Mouse (Mus musculus): Measurements from ENCODE around the gene Tmem269. TPM values are rescaled to one million over a fixed set of nuclear protein-coding genes. Genes with fewer than 3 reads are reported as not detected.

Tmem269 gene
- polyA plus RNA-seq, 1 experiment = not detected

GRCm38 (mm10) chr4:119242571-119242970 is 24.6 kb upstream of the Tmem269 start:
- TF ChIP-seq TAL1 (IDR thresholded peaks at IDR 0.05; ENCODE audit: low read length) (no peak), GATA1 (IDR thresholded peaks at IDR 0.05; ENCODE audit: low read length) (no peak)
- H3K27me3 ChIP-seq (ENCODE audit: control insufficient read depth) = no peaks in the 10 kb centered on the region
- peaks cover 25% of the 10 kb centered on the region for H3K4me1 ChIP-seq (ENCODE audit: control insufficient read depth)
- no peaks in the 10 kb centered on the region for H3K9me3 ChIP-seq (ENCODE audit: control insufficient read depth, low read length)
- H3K4me3 ChIP-seq (replicated peaks) = no peak overlapping the region
- peaks cover 34% of the 10 kb centered on the region for H3K36me3 ChIP-seq (ENCODE audit: control insufficient read depth)

- no peak for TF ChIP-seq TAL1 (IDR thresholded peaks at IDR 0.05; ENCODE audit: low read length)
- no peak overlapping the region for H3K4me3 ChIP-seq (replicated peaks)
- H3K4me1 ChIP-seq (ENCODE audit: control insufficient read depth) = peaks cover 25% of the 10 kb centered on the region
- no peaks in the 10 kb centered on the region for H3K9me3 ChIP-seq (ENCODE audit: control insufficient read depth, low read length)
- H3K27me3 ChIP-seq (ENCODE audit: control insufficient read depth) = no peaks in the 10 kb centered on the region
- H3K36me3 ChIP-seq (ENCODE audit: control insufficient read depth) = peaks cover 36% of the 10 kb centered on the region
Observed at GRCm38 (mm10) chr4:119241664-119242063, 23.6 kb upstream of the Tmem269 start.

GRCm38 (mm10) chr4:119239181-119239682 is 21.2 kb upstream of the Tmem269 start:
- Histone ChIP-seq H3K36me3 (ENCODE audit: control insufficient read depth) (peaks cover 25% of the 10 kb centered on the region), H3K9me3 (ENCODE audit: control insufficient read depth, low read length) (no peaks in the 10 kb centered on the region), H3K27me3 (ENCODE audit: control insufficient read depth) (peaks cover 6% of the 10 kb centered on the region), H3K4me1 (ENCODE audit: control insufficient read depth) (peaks cover 31% of the 10 kb centered on the region), H3K4me3 (replicated peaks) (peak overlapping the region; percentile 50)
- TF ChIP-seq GATA1 (IDR thresholded peaks at IDR 0.05; ENCODE audit: low read length) (no peak), TAL1 (IDR thresholded peaks at IDR 0.05; ENCODE audit: low read length) (no peak)

- H3K27me3 ChIP-seq (ENCODE audit: control insufficient read depth) = peaks cover 11% of the 10 kb centered on the region
- peaks cover 21% of the 10 kb centered on the region for H3K36me3 ChIP-seq (ENCODE audit: control insufficient read depth)
- peaks cover 36% of the 10 kb centered on the region for H3K4me1 ChIP-seq (ENCODE audit: control insufficient read depth)
- no peaks in the 10 kb centered on the region for H3K9me3 ChIP-seq (ENCODE audit: control insufficient read depth, low read length)
- TF ChIP-seq GATA1 (IDR thresholded peaks at IDR 0.05; ENCODE audit: low read length) = no peak
- TF ChIP-seq TAL1 (IDR thresholded peaks at IDR 0.05; ENCODE audit: low read length) = no peak
- H3K4me3 ChIP-seq (replicated peaks) = peak overlapping the region; percentile 50
Observed at GRCm38 (mm10) chr4:119238661-119239060, 20.6 kb upstream of the Tmem269 start.

GRCm38 (mm10) chr4:119234348-119234747 is 16.3 kb upstream of the Tmem269 start:
- Histone ChIP-seq H3K27me3 (ENCODE audit: control insufficient read depth) (peaks cover 19% of the 10 kb centered on the region), H3K4me3 (replicated peaks) (no peak overlapping the region), H3K9me3 (ENCODE audit: control insufficient read depth, low read length) (no peaks in the 10 kb centered on the region), H3K4me1 (ENCODE audit: control insufficient read depth) (peaks cover 50% of the 10 kb centered on the region), H3K36me3 (ENCODE audit: control insufficient read depth) (peaks cover 8% of the 10 kb centered on the region)
- TF ChIP-seq TAL1 (IDR thresholded peaks at IDR 0.05; ENCODE audit: low read length) = no peak

- peaks cover 41% of the 10 kb centered on the region for H3K4me1 ChIP-seq (ENCODE audit: control insufficient read depth)
- no peaks in the 10 kb centered on the region for H3K9me3 ChIP-seq (ENCODE audit: control insufficient read depth, low read length)
- peaks cover 10% of the 10 kb centered on the region for H3K36me3 ChIP-seq (ENCODE audit: control insufficient read depth)
- TF ChIP-seq GATA1 (IDR thresholded peaks at IDR 0.05; ENCODE audit: low read length) (no peak), TAL1 (IDR thresholded peaks at IDR 0.05; ENCODE audit: low read length) (no peak)
- peaks cover 19% of the 10 kb centered on the region for H3K27me3 ChIP-seq (ENCODE audit: control insufficient read depth)
- peak overlapping the region; percentile 88 for H3K4me3 ChIP-seq (replicated peaks)
Observed at GRCm38 (mm10) chr4:119233256-119233901, 15.4 kb upstream of the Tmem269 start.

- peak within 1 kb of the TSS; percentile 88 for H3K4me3 ChIP-seq (replicated peaks)
- TF ChIP-seq TAL1 (IDR thresholded peaks at IDR 0.05; ENCODE audit: low read length) (no peak), GATA1 (IDR thresholded peaks at IDR 0.05; ENCODE audit: low read length) (no peak)
- H3K4me1 ChIP-seq (ENCODE audit: control insufficient read depth) = peaks cover 45% of the 10 kb centered on the region
- H3K9me3 ChIP-seq (ENCODE audit: control insufficient read depth, low read length) = no peaks in the 10 kb centered on the region
- H3K27me3 ChIP-seq (ENCODE audit: control insufficient read depth) = peaks cover 19% of the 10 kb centered on the region
- H3K36me3 ChIP-seq (ENCODE audit: control insufficient read depth) = peaks cover 17% of the 10 kb centered on the region
Observed at GRCm38 (mm10) chr4:119232410-119233255, 14.6 kb upstream of the Tmem269 start, which contains the start of the genes AU022252 and P3h1. TSS of gene AU022252 (minus strand) at chr4:119232712. TSS of gene P3h1 (plus strand) at chr4:119232915.

- TF ChIP-seq TAL1 (IDR thresholded peaks at IDR 0.05; ENCODE audit: low read length) (no peak), GATA1 (IDR thresholded peaks at IDR 0.05; ENCODE audit: low read length) (no peak)
- H3K36me3 ChIP-seq (ENCODE audit: control insufficient read depth) = peaks cover 46% of the 10 kb centered on the region
- H3K27me3 ChIP-seq (ENCODE audit: control insufficient read depth) = no peaks in the 10 kb centered on the region
- no peak overlapping the region for H3K4me3 ChIP-seq (replicated peaks)
- H3K4me1 ChIP-seq (ENCODE audit: control insufficient read depth) = peaks cover 52% of the 10 kb centered on the region
- no peaks in the 10 kb centered on the region for H3K9me3 ChIP-seq (ENCODE audit: control insufficient read depth, low read length)
Observed at GRCm38 (mm10) chr4:119226751-119227150, 8.7 kb upstream of the Tmem269 start.

GRCm38 (mm10) chr4:119225719-119226118 is 7.7 kb upstream of the Tmem269 start:
- Histone ChIP-seq H3K27me3 (ENCODE audit: control insufficient read depth) (no peaks in the 10 kb centered on the region), H3K4me3 (replicated peaks) (no peak overlapping the region), H3K36me3 (ENCODE audit: control insufficient read depth) (peaks cover 46% of the 10 kb centered on the region), H3K4me1 (ENCODE audit: control insufficient read depth) (peaks cover 46% of the 10 kb centered on the region), H3K9me3 (ENCODE audit: control insufficient read depth, low read length) (no peaks in the 10 kb centered on the region)
- TF ChIP-seq TAL1 (IDR thresholded peaks at IDR 0.05; ENCODE audit: low read length) (no peak), GATA1 (IDR thresholded peaks at IDR 0.05; ENCODE audit: low read length) (no peak)
